Mouse (Mus musculus) gonadal fat pad, adult 2 months (tissue): ENCODE results near the gene Olfr1275. TPM values are rescaled to one million over a fixed set of nuclear protein-coding genes. Genes with fewer than 3 reads are reported as not detected.

Experiments
- DNase-seq: peaks from one replicate; pipeline ENCODE4 v3.0.0-alpha.2; 2012; ENCODE audit warnings: low read depth
- polyA plus RNA-seq: library from polyadenylated mRNA; depleted of rRNA; stranded (reverse); fragments of >200 nt; gene quantifications from 2 replicates; pipeline ENCODE4 v1.2.3, GENCODE M21; 2012; rRNA removed

Olfr1275 gene
- polyA plus RNA-seq, result not detected in 2 replicates

DNA sequence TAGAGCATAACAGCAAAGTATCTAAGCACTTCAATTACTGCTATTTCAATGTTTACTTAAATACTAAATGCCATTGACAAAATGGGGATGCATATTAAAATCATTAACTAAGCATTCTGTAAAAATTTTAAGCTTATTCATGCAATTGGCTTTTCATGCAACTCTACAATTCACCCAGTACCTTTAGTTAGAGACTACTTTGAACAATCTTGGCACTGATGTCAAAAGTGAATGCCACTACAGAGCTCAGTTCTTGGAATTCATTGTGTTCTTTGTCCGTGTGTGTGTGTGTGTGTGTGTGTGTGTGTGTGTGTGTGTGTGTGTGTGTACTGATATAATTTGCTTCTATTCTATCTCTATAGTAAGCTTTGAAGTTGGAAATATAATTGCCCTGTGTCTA, at the start of gene Olfr1275:
TSS of gene Olfr1275 (minus strand) at position 101 of the 400 bp plus-strand sequence.
- DNase-seq, result no peak

DNA sequence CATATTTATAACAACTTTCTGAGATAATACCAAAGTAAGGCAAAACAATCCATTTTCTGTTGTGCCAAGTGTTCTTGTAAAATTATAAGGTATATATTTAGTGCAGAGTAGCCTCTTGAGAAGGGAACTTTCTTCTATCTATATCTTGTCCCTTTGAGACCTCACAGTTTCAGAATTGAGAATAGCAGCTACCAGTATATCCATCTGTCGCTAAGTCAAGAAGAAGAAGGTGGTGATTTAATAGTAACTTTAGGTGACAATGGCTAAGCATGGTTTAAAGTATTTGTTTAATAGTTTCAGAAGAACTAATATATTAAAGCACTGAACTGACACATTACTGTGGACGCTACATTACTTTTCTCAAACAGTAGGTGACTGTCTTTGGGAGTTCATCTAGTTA, 38.9 kb upstream of the Olfr1275 start, which contains the start of gene Olfr1277:
TSS of gene Olfr1277 (minus strand) at position 101 of the 400 bp plus-strand sequence.
- DNase-seq, result no peak

DNA sequence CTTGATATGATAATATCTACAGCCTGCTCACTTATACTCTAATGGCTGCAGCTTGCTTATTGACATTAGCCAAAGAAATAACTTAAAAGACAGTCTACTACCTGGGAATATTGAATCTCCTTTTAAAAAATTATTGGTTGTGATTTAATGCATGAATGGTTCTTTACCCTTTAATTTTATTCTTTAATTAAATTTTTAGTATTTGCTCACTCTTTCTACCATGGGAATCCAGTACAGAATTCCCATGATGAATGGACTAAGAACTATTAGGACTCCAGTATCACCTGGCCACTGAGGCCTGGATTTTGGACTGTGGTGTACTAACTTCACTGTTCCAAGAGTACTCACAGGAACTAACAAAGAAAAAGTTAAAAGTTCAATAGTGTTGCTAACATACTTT, 19.1 kb upstream of the Olfr1275 start, which contains the start of gene Olfr1276:
TSS of gene Olfr1276 (plus strand) at position 301 of the 400 bp plus-strand sequence.
- DNase-seq, result no peak

DNA sequence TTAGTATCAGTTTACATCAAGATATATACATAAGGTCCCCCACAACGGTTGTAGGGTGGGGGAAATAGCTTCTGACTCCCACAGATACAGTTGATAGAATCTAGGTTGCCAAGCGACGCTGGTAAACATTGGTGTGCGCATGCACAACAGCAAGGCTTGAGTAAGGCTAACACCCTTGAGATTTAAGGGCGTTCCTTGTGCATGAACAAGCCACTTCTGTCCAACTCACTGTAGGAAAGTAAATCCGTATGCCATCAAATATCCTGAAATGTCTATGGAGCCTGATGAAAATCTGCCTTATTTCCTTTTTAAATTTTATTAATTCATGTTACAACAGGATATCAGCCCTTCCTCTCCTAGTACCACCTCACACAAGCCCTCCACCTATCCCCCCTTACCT, 5.6 kb downstream of the Olfr1275 start, which contains the start of gene 4930430A15Rik:
TSS of gene 4930430A15Rik (minus strand) at position 101 of the 400 bp plus-strand sequence.
- no peak for DNase-seq

DNA sequence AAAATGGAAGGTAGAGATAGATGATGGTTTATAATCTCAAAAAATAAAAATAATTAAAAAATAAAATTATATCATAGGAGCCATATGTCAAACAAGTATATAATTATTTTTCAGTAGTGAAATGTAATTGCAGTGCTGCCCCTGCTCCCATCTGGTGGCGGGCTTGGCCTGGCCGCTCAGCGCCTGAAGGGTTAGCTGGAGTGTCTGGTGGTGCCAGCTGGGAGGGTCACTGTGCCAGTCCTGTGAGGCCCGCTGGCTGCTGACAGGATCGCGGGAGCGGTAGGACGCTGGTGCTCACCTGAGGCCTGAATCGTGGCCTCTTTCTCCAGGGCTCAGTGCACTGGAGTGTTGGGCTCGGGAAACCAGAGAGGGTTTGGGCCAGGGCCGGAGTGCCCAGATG, 53.0 kb downstream of the Olfr1275 start:
- DNase-seq, result no peak

Other genes with a start within 250 kb of the Olfr1275 start
- gene Gm13941, start 129.3 kb downstream of the Olfr1275 start, polyA plus RNA-seq, result not detected in 2 replicates
- not detected in 2 replicates for gene Gm15130, start 82.3 kb downstream of the Olfr1275 start, polyA plus RNA-seq
- gene 4930430A15Rik, start 5.7 kb downstream of the Olfr1275 start, polyA plus RNA-seq, result 0.14 TPM in 1 of 2 replicates, not detected in the other
- not detected in 2 replicates for gene Olfr1276, start 19.2 kb upstream of the Olfr1275 start, polyA plus RNA-seq
- gene Olfr1277, start 38.8 kb upstream of the Olfr1275 start, polyA plus RNA-seq, result not detected in 2 replicates
- gene Olfr1278, start 54.9 kb upstream of the Olfr1275 start, polyA plus RNA-seq, result not detected in 2 replicates
- gene Olfr1279, start 65.3 kb upstream of the Olfr1275 start, polyA plus RNA-seq, result not detected in 2 replicates
- not detected in 2 replicates for gene Olfr1280, start 78.7 kb upstream of the Olfr1275 start, polyA plus RNA-seq
- gene Olfr1281, start 91.2 kb upstream of the Olfr1275 start, polyA plus RNA-seq, result not detected in 2 replicates
- not detected in 2 replicates for gene Olfr1282, start 100.8 kb upstream of the Olfr1275 start, polyA plus RNA-seq
- not detected in 2 replicates for gene Olfr1283, start 131.5 kb upstream of the Olfr1275 start, polyA plus RNA-seq
- not detected in 2 replicates for gene Olfr1284, start 140.2 kb upstream of the Olfr1275 start, polyA plus RNA-seq
- not detected in 2 replicates for gene Olfr1286, start 187.8 kb upstream of the Olfr1275 start, polyA plus RNA-seq
- not detected in 2 replicates for gene Olfr1287, start 213.9 kb upstream of the Olfr1275 start, polyA plus RNA-seq
- not detected in 2 replicates for gene Olfr1288, start 238.8 kb upstream of the Olfr1275 start, polyA plus RNA-seq
- gene Olfr1289, start 245.5 kb upstream of the Olfr1275 start, polyA plus RNA-seq, result not detected in 2 replicates